Mouse (Mus musculus) adrenal gland, postnatal 36 days (tissue): Measurements from ENCODE around the gene Raver2. TPM values are rescaled to one million over a fixed set of nuclear protein-coding genes. Genes with fewer than 3 reads are reported as not detected.
"Not testable (repeated sequence)": the region's sequence is repeated elsewhere in the genome, so short reads cannot be mapped to it uniquely, and the experiment has no call there.

Experiments used
- DNase-seq, 2 experiments: peaks; one replicate each; pipeline ENCODE4 v3.0.0; 2021; ENCODE audit warnings: mixed read lengths in 1 of 2
- long read RNA-seq, 2 experiments: library from polyadenylated mRNA; stranded (forward); transcript quantifications; one replicate each; pipeline ENCODE4 v2.0.0; 2021; ENCODE audit warnings: borderline sequencing depth in 2 of 2
- total RNA-seq, 2 experiments: library from RNA; stranded (reverse); gene quantifications; 2 replicates each; pipeline ENCODE4 v1.2.3; 2021

Gene Raver2
- total RNA-seq, result 1 to 10 TPM; 3.3 to 4.3 TPM
- long read RNA-seq, experiment 1, partial matches to known transcripts, result 1 of 2 reads
- long read RNA-seq, experiment 1, other reads (novel, unspliced or antisense), result 1 of 2 reads
- long read RNA-seq, experiment 2, full-length matches to known transcripts, result 1 of 1 reads
- long read RNA-seq, experiment 2, partial matches to known transcripts, result 0 of 1 reads
- long read RNA-seq, experiment 2, other reads (novel, unspliced or antisense), result 0 of 1 reads

GRCm38 (mm10) chr4:101068786-101069153, at the start of gene Raver2:
Gene Raver2 (plus strand): TSS chr4:101068983.
- peak; percentile 70 to 83 for DNase-seq

DNA sequence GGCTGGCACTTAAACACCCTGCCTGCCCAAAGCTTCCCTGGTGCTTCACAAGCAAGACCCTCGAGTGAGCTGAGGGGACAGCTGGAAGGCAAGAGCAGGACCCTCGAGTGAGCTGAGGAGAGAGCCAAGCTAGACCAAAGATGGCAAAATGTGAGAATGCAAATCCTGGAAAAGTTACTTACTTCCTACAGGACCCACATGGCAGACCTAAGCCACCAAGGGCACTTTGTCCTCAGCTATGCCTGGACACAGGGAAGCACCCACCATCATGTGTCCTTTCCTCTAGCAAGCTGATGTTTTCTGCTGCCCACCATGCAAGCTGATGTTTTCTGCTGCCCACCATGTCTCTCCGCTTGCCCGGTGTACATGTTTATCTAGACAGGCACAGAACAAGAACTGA, 48.2 kb upstream of the Raver2 start, which contains the start of gene Gm10577:
Gene Gm10577 (minus strand): TSS at position 101 of the 400 bp plus-strand sequence.
- DNase-seq, result no peak

- DNase-seq, result no peak
These were observed 42.2 kb upstream of the Raver2 start for GRCm38 (mm10) chr4:101026566-101026965.

GRCm38 (mm10) chr4:101026995-101027394, 41.8 kb upstream of the Raver2 start:
- no peak for DNase-seq

GRCm38 (mm10) chr4:101027852-101028411, 40.9 kb upstream of the Raver2 start:
- DNase-seq, result no peak

DNA sequence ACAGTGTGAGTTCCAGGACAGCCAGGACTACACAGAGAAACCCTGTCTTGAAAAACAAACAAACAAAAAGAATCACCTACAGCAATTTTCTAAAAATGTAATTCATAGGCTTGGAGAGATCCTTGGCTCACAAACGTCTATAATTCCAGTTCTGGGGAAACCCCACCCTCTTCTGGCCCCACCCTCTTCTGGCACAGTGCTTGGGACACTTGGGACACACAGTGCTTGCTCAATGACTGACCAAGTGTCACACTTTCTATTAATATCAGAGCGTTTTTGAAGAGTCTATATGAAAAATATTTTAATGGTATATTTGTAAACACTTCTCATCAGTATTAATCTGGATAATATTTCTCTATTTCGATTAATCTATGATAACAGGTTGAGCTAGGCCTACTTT, 35.7 kb upstream of the Raver2 start:
- DNase-seq, result no peak

DNA sequence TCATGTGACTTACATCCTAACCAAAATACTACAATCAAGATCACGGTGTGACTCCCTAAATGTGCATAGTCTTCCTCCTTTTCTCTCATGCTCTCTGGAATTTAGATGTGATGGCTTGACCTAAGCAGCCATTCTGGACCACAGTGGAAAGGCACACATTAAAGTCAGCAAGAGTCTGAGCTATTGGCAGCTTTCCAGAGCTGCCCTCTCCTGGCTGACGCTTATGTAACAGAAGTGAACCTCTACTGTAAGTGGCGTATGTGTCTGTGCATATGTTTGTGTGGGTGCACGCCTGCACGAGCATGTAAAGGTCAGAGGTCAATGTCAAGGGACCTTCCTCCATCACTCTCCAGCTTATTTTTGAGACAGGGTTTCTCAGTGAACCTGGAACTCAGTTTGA, 33.7 kb upstream of the Raver2 start:
- DNase-seq, result peak in 1 of 2 experiments; percentile 2

DNA sequence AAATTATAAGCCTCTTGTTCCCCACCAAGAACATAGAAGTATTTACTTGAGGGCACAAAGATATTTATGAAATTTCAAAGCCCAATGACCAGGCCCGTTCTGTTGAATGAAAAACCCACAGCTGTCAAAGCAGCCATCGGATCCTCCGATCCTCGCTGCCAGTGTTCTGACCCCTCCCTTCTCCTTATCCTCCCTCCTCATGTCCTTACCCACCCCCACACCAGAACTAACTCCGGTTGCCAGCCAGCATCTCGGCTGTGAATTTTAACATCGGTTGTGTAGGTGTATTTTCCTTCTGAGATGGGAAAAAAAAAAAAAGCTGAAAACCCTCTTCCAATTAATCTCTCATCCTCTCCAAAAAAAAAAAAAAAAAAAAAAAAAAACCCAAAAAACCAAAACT, 31.6 kb upstream of the Raver2 start:
- DNase-seq, result no peak

DNA sequence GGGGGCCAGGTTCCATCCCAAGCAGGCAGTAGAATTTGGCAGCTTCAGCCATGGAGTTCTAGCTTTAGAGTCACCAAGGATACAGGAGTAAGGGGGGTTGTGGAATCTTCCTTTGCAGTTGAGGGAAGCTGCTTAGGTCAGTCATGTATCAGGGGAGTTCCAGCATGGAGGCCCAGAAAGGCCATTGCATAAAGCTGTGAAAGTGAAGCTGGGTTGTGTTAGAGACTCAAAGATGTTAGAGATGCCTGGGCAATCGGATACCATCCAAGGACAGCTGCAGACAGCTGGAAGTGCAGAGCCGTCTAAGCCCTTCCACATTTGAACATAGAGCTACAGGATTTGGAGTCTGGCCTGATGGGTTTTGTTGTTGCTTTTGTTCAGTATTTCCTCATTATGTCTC, 25.1 kb upstream of the Raver2 start:
- no peak for DNase-seq

DNA sequence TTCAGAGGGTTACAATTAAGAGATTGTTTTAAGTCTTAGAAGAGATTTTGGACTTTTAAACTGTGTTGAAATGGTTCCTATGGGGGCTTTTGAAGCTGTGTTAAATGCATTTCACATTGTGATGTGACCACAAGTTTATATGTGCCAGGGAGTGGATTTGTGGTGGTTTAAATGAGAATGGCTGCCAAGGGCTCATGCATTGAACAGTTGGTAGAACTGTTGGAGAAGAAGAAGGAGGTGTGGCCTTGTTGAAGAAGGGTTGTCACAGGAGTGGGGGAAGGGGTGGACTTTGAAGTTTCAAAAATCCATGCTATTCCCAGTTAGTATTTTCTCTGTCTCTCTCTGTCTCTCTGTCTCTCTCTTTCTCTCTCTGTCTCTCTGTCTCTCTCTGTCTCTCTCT, 24.6 kb upstream of the Raver2 start:
- no peak for DNase-seq

DNA sequence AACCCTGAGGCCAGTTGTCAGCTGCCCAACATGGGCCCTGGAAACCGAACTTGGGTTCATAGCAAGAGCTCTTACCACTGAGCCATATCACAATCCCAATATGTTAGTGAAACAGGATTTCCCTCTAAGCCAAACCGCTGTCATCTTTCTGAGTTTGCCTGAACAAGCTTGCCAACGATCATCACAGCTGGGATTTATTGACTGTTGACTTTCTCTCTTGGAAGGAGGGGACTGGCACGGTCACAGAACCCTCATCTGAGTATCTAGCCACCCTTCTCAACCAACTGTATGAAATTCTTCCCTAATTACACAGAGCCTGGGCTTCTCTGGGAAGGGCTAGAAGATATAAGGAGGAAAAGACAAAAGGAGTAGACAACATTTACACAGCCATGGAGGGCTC, 22.2 kb upstream of the Raver2 start:
- DNase-seq, result no peak

DNA sequence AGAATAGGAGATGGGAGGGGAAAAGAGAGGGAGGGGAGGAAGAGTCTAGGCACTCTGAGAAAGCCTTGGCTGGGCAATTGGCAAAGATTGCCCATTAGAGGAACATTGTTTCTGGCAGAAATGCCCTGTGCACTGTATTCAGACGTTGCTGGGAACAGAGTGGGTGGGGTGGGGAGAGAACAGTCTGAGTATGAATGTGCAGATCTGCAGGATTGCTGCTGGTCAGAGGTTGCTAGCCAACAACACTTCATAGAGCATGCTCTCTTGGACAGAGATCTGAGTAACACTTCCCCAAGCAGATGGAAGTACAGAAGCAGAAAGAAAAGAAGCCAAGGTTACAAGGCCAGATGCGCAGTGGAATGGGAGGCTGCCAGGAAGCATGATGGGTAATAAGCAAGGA, 6.6 kb upstream of the Raver2 start:
- DNase-seq, result peak in 1 of 2 experiments; percentile 16

DNA sequence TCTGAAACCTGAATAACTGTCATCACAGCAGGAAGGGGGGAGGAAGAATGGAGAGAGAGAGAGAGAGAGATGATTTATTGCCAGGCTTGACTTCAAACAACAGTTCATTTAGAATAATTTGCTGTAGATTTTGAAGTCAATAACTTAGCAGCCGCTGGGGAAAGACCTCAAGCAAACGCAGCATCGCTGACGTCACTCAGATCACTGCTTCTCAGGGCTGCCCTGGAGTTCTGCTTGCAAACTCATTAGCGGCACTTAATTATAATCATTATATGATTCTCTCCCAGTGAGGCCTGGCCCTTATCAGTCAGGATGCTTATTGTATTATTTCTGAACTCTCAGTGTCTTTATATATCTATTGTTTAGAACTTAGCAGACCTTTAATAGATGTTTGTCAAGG, 2.4 kb upstream of the Raver2 start:
- DNase-seq, result no peak

- peak; percentile 30 to 54 for DNase-seq
These were observed 580 bp downstream of the Raver2 start for GRCm38 (mm10) chr4:101069154-101069971.

DNA sequence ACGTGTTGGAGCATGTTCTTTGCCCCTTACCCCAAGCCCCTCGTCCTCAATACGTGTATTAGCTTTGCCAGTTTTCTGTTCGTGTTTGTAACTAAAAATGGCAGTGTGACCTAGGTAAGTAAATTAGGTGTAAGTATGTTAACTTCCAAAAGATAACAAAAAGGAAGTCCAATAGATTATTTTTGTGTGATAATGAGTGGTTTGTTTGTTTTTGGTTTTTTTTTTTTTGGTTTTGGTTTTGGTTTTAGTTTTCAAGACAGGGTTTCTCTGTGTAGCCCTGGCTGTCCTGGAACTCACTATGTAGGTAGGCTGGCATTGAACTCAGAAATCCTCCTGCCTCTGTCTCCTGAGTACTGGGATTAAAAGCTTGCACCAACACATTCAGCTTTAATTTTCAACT, 2.8 kb downstream of the Raver2 start:
- no peak for DNase-seq

DNA sequence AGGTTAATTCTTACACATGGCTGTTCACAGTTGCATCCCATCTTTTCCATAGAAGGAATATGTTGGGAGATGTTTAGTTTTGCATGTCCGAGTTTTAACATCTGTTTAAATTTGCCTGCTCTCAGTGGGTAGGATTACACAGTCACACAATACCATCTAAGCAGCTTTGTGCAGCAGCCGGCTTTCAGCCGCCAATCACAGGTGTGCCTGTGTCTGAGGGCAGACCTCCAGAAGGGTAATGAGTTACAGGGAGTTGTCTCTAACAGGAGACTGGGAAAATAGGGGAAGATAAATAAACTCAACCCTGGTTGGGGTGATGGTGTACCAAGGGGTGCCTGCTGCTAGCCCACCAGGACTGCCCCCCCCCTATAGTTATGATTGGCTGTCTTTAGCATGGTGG, 7.6 kb downstream of the Raver2 start:
- DNase-seq, result no peak

DNA sequence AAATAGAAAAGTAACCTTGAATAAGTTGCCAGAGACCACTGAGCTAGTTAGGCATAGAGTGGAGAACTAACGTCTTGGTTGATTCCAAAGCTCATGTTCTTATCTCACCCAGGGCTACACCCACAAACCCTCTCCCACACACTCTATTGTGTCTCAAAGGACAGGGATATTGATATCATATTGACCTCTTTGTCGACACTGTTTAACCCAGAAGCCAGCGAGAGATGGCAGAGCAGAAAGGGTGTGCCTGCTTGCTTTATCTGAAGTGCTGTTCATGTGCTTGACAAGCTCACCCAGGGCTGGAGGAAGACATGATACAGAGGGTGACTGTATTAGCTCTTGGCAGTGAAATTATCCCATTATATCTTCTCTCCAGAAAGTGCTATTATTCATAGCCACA, 11.2 kb downstream of the Raver2 start:
- no peak for DNase-seq

DNA sequence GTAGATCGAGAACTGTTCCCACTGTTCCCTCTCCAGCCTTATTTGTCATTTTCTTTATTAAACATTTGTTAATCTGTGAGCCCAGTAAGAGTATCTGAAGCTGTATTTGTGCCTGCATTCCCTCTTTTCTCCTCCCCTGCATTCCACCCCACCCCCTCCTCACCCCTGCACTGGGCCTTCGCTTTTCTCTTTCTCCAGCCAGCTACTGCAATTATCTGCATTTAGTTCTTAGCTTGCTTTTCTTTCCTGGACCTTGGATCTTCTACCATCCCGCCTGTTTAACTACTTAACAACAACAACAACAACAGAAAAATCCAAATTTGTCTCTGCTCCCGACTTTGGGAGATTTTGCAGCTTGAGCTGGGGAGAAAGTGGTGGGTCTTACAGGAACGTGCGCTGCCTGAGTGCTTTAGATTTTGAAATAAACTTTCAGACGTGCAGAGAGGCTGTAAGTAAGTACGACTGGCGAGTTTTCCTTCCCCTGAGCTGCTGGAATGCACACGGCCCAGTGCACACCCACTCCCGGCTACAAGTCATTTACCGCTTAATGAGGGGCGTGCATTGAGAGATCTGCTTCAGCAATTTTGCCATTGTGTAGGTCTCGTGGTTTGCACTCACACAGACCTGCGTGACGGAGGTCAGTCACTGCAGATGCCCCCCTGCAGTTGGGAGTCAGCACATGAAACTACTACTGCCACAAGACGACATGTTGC, 13.5 kb downstream of the Raver2 start:
- DNase-seq, result no peak

DNA sequence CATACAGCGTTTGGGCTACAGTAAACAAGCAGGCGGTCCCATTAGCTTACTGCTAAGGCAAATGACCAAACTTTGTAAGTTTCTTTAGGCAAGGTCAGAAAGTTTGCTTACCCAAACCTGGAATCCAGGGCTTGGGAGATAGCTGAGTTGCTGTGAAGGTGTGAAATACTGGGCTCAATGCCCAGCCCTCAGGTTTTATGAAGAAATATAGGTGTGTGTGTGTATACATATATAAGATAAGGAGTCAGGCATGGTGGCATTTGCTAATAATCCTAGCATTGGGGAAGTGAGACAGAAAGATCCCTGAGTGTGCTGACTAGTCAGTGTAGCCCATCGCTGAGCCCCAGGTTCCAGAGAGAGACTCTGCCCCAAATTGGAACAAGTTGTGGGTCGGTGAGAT, 16.1 kb downstream of the Raver2 start:
- no peak for DNase-seq

DNA sequence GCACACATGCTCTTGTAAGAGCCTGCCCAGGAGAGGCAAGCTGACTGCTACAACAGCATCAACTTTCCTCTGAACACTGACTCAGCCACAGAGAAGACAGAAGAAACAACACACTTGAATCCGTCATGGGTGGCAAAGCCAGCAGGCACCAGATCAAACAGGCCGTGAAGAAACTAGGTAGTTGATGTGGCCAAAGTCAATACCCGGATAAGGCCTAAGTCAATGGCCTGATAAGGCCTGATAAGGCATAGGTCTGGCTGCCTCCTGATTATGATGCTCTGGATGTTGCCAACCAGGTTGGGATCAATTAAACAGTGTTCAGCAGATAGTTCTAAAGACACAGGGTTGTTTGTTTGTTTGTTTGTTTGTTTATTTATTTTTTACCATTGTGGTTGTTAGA, 17.3 kb downstream of the Raver2 start:
- DNase-seq, result no peak

GRCm38 (mm10) chr4:101087721-101088120, 18.9 kb downstream of the Raver2 start:
- DNase-seq, result no peak

- not testable (repeated sequence) for DNase-seq
These were observed 21.8 kb downstream of the Raver2 start for GRCm38 (mm10) chr4:101090630-101091029.

GRCm38 (mm10) chr4:101093292-101093691, 24.5 kb downstream of the Raver2 start:
- DNase-seq, result no peak
